Mouse (Mus musculus) erythroid progenitor cell, adult 5-6 weeks (primary cell): Measurements from ENCODE around the gene Dnph1. TPM values are rescaled to one million over a fixed set of nuclear protein-coding genes. Genes with fewer than 3 reads are reported as not detected.
"Not testable (repeated sequence)": the region's sequence is repeated elsewhere in the genome, so short reads cannot be mapped to it uniquely, and the experiment has no call there.

ENCODE experiments used
- ATAC-seq: replicated peaks from 2 replicates; pipeline ENCODE4 v1.8.0; 2016; ENCODE audit warnings: moderate number of reproducible peaks, mild to moderate bottlenecking, moderate TSS enrichment, inconsistent platforms; ENCODE audit not compliant: poor library complexity, low FRiP score, severe bottlenecking
- total RNA-seq, 2 experiments: library from RNA; stranded (forward) in 1 of 2; stranded (reverse) in 1 of 2; fragments of 150-400 nt in 1 of 2; fragments of 186-747, 209-891 nt in 1 of 2; gene quantifications; 2 replicates each; pipeline versions ENCODE4 v1.2.3 to v1.2.4; 2015 to 2017; ENCODE audit warnings: low replicate concordance in 2 of 2

Dnph1 gene
- total RNA-seq, 2 experiments from 2014 or later, result 1.9 to 3.8 TPM

DNA sequence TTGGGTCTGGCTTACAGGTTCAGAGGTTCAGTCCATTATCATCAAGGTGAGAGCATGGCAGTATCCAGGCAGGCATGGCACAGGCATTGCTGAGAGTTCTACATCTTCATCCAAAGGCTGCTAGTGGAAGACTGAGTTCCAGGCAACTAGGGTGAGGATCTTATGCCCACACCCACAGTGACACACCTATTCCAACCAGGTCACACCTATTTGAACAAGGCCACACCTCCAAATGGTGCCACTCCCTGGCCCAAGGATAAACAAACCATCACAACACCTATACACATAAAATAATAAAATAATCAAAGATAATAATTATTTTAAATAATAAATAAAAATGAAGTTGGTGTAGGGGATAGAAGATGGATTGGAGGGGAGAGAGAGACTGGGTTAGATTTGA, 430 bp upstream of the Dnph1 start:
- ATAC-seq, result not testable (repeated sequence)

DNA sequence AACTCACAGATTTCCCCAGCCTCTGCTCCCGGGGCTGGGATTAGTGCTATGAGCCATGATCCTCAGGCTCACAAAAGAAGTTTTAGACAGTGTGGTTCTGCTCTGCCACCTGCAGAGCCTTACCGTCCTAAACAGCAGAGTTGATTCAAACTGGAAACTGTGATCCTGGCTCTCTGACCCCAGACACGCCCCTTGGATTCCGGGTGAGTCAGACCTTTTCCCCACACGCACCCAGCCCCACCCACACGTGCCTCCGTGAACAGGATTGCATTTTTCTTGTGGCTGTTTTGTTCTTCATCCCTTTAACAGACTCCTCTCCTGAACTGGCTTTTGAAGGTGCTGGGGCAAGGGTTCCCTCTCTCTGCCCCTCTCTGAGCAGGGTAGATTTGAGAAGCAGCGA, 1.4 kb downstream of the Dnph1 start:
- ATAC-seq, result no peak

DNA sequence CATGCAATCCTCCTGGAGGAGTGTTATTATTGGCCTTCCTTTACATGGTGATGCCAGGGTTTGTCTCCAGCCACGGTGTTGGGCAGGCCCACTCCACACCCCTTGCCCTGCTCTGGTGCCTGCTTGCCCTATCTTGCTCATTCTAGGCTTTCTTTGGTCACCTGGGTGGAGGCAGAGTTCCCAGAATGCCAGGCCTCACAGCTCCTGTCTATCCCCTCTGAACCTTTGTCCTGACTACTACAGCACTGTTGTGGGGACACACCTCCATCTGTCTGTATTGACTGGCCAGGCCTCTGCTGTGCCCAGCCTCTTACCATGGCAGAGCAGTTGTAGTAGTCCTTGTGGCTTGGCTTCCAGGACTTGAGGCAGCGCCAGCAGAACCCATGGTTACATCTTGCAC, 6.3 kb downstream of the Dnph1 start:
- no peak for ATAC-seq

DNA sequence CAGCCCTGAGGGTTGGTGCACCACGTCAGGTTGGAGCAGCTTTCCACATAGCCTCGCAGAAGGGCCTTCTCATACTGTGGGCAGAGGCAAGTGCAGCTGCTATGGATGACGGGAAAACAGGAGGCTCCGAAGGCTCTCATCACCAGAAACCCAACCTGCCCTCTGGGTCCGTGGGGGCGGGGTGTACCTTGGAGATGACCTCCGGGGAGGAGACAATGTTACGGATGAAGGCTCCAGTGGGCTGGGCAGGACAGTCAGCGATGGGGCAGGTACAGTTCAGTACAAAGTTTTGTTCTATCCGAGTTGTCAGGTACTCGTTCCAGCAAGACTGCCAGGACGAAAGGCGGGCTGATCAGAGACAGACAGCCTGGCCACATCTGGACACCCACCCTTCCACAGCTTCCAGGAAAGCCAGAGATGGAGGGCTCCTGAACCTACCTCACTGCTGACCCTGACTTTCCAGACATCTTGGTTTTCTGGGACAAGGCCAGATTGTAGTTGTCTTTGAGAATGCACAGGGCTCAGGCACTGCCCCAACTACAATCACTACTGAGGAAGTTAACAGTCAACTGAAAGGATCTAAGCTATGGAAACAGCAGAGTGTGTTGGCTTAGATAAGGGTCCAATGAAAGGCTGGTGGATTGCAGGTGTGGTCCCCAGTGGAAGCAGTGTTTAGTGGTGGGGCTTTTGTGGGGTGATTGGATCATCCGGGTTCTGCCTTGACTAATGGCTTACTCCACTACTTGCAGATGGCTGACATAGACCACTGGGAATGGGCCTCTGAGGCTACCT, 7.5 kb downstream of the Dnph1 start:
- no peak for ATAC-seq

DNA sequence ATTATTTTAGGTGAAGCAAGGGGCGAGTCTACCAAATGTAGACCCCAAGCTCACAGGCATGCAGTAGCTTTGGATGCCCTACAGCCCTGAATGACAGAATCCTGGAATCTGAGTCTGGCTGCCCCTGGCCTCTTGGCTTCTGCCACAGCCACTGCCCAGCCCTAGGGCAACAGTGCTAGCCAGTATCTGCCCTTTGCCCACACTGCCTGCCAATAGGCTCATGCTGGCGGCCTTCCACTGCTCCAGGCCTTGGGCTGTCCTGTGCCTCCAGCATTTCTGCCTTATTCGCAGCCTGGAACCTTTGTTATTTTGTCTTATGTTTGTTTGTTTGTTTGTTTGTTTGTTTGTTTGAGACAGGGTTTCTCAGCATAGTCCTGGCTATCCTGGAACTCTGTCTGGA, 9.1 kb downstream of the Dnph1 start:
- ATAC-seq, result no peak

DNA sequence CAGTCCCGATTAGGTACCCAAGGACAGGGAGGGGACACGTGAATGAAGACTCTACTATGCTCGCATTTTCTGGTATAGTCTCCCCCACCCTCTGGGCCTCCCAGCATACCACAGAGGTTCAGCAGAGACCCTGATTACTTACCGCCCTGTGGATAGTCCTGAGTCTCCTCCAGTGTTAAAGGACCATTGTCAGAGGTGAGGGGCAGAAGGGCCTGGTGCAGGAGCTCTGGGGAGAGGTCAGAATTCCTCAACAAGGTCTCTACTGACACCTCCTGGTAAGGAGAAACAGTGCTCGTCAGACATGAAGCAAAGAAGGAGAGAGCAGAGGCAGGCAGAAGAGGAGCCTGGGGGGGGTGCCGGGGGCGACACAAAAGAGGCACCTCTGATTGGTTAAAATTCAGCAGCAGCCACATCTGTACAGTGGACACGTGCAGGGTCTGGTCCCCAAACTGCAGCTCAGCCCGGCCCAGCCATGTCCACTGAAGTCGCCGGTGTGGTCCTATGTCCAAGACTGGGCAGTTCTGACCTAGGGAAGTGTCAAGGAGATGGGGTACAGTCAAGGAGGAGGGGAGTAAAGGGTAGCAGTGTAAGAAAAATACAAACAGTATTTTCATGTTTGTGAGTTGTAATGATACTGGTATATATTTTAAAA, 14.7 kb downstream of the Dnph1 start:
- no peak for ATAC-seq

DNA sequence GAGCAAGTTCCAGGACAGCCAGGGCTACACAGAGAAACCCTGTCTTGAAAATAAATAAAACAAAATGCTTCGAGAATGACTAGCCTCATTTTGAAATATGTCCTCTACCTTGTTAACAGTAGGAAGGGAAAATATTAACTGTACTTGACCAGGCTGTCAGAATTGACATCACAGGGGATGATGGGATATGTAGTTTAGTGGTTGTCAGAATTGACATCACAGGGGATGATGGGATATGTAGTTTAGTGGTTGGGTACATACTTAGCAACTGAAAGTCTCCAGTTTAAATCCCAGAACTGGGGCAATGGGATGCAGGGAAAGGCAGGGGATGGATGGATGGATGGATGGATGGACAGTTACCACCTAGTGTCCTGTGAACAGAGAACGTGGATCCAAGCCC, 16.8 kb downstream of the Dnph1 start:
- no peak for ATAC-seq

DNA sequence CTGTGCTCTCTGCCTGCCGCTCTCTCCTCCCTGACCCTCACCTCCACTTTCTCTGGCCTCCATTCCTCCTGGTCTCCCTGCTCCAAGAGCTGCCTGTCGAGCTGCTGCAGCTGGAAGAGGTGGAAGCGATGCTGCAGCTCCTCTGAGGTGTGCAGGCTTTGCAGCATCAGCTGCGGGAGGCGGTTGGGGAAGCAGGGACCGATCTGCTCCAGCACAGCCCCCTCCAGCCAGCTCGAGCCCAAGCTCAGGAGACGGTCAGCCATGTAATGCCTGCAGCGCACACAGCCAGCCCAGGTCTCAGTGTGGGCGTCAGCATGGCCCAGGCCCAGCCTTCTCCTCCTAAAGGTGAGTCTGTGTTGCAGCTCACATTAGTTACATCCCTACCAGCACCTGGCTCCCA, 23.5 kb downstream of the Dnph1 start:
- ATAC-seq, result no peak

DNA sequence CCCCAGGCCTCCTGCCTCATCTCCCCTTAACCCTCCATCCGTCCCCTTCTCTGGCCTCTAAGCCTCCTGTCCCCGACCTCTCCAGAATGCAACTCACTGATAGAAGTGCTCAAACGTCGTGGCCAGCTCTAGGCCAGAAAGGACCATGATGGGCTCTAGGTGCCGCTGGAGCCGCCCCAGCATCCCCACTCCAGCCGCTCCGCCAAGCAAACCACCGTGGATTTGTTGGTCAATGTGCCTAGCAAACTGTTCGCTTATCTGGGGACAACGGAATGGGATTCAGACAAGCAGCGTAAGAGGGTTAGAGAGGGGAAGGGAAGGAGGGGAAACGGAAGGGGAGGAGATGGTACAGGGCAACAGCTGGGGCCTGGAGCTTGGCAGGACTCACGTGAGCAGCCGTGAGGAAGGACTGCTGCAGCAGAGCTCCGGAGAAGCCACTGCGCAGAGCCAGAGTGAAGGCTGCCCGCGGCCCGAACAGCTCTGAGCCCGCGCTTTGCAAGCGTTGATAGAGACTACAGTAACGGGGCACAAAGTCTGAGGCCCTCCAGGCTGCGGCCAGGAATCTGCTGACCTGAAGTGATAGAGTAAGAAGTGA, 24.0 kb downstream of the Dnph1 start:
- ATAC-seq, result no peak

DNA sequence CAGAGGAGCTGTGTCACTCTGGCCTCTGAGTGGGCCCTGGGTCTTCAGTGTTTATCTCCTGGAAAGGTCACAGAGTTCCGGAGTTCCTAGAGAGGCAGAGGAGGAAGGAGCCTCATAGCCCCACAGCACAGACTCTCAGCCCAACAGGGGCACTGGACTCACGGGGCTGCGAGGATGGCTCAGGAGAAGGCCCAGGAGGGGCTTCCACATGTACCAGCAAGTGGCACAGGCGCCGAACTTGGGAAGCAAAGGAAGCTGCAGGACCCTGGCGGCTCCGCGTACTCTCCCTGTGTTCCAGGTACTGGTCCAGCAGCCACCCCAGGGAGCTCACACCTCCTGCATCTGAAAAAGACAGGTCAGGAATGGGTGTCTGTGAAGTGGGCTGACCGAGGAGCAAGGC, 24.7 kb downstream of the Dnph1 start:
- no peak for ATAC-seq

DNA sequence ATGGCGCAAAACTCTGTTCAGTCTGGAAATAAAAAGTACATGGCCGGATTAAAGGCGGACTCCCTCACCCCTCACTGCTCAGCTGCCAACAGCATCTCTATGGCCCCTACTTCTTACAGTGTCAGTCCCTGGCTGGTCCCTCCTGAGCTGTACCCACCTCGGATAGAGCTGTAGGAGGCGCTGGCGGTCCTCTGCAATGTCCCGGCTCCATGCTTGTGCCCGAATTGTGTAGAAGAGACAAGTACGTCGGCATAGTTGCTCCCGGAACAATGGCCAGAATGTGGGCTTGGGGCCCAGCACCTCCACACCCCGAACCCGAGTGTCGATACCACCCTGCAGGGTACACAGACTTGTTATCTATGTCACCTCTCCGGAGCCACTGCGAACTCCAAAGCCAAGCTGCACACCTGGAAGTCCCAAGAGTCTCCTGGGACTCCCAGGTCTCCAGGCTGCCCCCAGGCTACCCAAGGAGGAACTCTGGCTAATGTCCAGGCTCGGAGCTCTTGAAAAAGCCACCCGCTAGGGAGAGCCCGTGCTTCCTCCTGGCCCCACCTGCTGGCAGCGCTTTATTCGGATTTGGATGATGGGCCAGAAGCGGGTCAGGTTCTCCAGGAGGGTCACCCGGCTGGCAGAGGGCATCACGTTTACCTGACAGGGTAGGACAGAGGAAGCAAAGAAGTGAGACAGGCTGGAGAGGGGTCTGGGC, 25.6 kb downstream of the Dnph1 start:
- no peak for ATAC-seq

DNA sequence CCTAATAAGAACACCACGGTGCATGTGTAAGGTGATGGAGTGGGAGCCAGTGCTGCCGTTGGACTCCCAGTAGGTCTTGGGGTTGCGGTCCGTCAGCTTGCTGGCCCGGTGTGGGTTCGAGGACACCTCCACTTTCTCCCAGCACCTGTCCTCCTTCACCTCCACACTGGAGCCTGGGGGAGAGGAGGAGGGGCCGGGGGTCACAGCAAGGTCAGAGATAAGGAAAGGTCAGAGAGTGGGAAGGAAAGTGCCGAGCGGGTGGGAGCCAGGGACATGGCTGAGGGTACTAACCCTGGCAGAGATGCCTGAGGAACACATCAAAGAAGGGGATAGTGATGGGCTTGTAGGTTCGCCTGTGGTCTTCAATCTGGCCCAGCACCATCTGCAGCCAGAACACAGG, 28.6 kb downstream of the Dnph1 start:
- ATAC-seq, result no peak

DNA sequence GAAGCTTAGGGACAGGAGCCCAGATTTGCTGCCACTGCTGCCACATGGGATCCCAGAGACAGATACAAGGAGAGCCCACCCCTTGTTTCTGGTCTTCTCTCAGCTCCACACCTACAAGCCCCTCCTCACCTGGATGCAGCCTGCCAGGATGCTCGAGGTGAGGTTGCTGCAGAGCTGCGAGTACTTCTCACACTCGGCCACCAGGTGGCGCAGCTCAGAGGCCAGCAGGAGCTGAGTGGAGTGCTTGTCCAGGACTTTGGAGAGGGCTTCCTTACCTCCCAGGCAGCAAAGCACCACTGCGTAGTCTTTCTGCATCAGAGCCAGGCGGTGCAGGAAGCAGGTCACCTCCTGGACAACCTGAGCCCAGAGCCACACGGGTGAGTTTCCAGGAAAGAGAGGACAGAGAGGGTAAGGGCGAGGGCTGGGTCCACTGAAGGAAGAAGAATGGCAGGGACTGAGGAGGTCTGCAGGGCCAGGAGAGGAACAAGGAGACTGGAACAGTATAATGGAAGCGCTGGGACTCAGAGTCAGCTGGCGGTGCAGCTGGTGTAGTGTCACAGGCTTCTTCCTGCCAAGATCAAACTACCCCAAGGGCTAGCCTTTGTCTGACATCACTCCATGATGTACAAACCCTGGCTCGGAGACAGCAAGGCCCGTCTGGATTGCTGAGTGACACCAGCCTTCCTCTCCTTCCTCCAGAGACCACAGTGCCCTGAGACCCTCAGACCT, 29.2 kb downstream of the Dnph1 start:
- peak; percentile 78 for ATAC-seq

DNA sequence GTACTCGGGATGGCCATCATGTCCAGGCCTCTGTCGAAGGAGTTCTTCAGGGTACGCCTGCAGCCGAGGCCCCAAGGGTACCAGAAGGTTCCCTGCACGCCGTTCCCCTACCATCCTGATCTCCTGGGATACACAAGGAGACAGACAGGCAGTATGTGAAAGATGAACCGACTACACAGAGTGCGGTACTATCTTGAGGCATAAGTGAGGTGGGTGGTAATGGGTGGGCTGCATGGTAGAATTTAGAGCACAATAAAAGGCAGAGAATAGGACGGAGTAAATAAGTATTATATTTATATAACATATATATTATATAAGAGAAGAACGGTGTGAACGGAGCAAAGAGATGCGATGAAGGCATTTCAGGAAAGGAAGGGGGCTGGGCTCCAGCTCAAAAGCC, 47.1 kb downstream of the Dnph1 start:
- ATAC-seq, result no peak

DNA sequence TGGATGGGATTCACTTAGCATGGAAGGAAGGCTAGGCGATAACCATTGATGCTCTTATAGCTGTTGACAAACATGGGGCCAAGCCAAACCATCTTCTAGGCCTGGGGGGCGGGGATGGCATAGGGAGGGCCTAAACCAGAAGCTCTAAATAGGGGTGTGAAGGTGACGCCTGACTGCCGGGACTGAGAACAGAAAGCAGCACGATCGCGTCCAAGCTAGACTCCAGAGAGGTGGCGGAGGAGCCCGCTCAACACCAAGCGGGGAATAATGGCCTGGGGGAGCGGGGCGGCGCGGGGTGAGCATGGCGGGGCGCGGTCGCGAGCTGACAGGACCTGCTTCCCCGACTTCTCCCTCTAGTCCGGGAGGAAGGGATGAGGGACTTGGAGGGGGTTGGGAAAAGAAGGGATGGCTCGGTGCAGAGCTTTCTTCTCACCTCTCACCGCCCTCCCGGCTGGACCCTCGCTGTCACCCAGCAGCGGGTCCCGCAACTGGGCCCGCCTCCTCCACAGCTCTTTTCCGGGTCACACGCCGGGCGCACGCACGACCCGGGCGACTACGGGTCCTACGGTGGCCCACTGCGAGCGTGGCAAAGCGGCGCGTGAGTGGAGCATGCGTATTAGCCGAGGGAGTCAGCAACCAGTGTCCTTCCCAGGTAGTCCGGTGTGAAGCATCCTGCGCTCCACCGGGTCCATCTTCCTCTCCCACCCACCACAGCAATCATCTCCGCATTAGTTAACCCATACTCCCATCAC, 49.5 kb downstream of the Dnph1 start, which contains the start of gene Cul9:
Cul9 (minus strand) TSS at position 576 of the 752 bp plus-strand sequence.
- ATAC-seq, result no peak

DNA sequence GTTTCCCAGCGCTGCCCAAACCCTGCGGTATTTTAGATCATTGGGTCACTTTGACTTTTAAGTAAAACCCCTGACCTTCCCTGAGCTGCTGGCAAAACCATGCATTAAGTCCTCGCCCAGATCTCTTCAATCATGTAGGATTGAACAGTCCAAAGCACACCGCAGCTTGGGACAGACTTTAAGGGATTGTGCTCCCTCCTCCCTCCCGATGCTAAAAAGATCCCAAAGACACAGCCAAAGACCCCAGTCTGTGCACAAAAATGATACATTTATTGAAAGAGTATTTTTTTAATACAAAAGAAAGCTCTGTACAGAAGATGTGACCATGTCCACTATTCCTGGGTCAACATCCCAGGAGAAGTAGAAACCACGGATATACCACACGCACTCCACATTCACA, 50.1 kb downstream of the Dnph1 start:
- no peak for ATAC-seq

DNA sequence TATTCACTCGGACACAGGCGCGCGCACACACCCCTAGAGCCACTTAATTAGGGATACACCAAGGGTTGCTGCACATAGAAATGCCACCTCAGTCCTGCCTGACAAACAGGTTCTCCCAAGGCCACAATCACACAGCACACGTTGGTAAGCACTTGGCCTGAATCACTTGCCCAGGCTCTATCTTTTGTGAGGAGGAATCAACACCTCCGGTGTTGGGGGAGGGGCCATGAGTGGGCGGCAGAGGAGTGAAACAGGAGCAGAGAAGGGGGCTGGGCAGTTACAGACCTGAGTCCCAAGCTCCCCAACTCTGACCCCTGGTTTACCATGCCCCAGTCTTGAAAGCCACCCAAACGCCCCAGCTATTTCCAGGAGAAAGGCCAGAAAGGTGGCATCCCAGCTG, 50.5 kb downstream of the Dnph1 start:
- ATAC-seq, result no peak

DNA sequence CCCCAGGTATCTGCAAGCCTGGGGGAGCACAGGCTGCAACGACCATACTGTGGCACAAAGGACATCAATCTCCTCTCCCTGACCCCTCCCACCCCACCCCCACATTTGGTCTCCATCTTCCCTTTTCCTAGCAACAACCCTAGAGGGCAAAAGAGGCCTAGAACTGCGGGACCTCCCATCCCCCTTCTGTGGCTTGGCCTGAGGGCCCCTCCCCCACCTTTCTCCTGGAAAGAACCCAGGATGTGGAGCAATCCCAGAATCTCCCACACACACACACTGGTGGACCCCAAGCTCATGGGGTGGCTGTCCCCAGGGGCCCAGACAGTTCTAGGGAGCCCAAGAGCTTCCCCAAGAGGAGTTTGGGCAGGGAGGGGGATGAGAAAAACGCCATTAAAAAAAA, 51.4 kb downstream of the Dnph1 start:
- ATAC-seq, result no peak

DNA sequence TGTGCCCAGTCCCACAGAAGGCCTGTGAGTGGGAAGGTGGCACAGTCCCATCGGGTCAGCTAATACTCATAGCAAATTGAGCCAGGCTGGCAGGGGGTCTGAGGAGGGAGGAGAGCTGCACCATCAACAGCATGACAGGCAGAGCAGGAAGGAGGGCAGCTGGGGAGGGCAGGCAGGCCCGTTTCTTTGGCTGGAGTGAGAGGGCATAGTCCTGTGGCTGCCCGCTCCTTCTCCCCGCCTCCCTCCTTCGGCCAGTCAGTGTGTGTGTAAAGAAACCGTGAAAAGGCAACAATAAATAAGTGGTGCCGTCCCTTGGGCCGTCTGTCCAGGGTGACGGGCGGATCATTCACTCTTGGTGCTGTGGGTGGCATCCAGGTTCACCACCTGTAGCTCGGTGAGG, 52.2 kb downstream of the Dnph1 start:
- ATAC-seq, result no peak
